ENCODE assay signal across 8 mouse cellular contexts in the genomic region with DNA sequence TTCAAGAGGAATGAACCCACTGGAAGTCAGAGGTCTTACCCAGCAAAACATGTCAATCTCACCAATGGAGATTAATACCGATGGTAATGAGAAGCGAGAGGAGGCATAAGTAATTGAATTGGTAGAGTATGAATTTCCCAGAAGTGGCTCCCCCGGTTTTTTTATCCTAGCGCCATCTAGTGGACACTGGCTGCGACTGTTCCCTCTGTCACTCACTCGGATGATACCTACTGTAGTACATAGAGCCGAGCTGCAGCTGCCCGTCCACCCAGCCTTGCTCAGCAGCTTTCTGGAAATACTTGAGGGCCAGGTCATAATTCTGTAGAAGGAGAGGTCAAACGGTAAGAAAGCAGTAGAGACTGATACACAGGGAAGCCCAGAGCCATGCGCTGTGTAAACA. TPM values are rescaled to one million over a fixed set of nuclear protein-coding genes. Genes with fewer than 3 reads are reported as not detected.
DNase-seq lines count a peak whose midpoint lies in the region; ATAC-seq and TF ChIP-seq lines count a peak whose summit lies in the region.

No protein-coding gene starts in this region.

- DNase-seq in CD4-positive, CD25-positive, alpha-beta regulatory T cell, adult 2 months (ENCODE audit: low read depth, low spot score): peak; percentile 67
- DNase-seq in embryo, embryonic 11 days: peak; percentile 66
- DNase-seq in heart, postnatal 36 days: peak; percentile 44 to 47
- DNase-seq in kidney, postnatal 4 days: peak; percentile 66 to 73
- DNase-seq in lung, adult 2 months: peak; percentile 29
- peak; percentile 44 for DNase-seq in ovary, adult 18-20 months (ENCODE audit: low spot score)
- peak; percentile 9 to 64 for DNase-seq in thymus, postnatal 10 days (ENCODE audit: low spot score in 2 of 2)

- H3K4me3 ChIP-seq in lung, adult 2 months (replicated peaks; ENCODE audit: extremely low read depth, low read depth, low read length): no peak overlapping the region

- intact Hi-C loops in heart, postnatal 36 days (cut with DNase I): no loop called here

- peak; percentile 79 for ATAC-seq in activated CD4-positive, CD25-positive, alpha-beta regulatory T cell, adult 4 months

- 28% methylated on average over 10 of the region's 10 CpGs for WGBS in lung, adult 2 months

- TF ChIP-seq POLR2A in lung, adult 2 months (IDR thresholded peaks at IDR 0.05; ENCODE audit: borderline replicate concordance, extremely low read depth, low read depth, low read length): no peak

- no peaks in the 10 kb centered on the region for H3K4me1 ChIP-seq in lung, adult 2 months (ENCODE audit: control insufficient read depth, insufficient read depth, low read length)

- TF ChIP-seq CTCF in lung, adult 2 months (IDR thresholded peaks at IDR 0.05; ENCODE audit: insufficient read depth, low read length): peak; percentile 55

RNA-seq across cellular contexts. Expression of a gene that starts 27.8 kb away (rescaled TPM):
- polyA plus RNA-seq in activated CD4-positive, CD25-positive, alpha-beta regulatory T cell, adult 4 months (2017; shearing (Covaris generic)): under 1 TPM; 0.63 to 0.93 TPM
- total RNA-seq in heart, postnatal 36 days (2021): 1 to 10 TPM; 3.7 to 3.8 TPM
- polyA plus RNA-seq in lung, adult 2 months (2012; rRNA removed): 22.2 and 23.7 TPM in 2 replicates

RNA-seq across cellular contexts. Expression of a gene that starts 33.0 kb away (rescaled TPM):
- 10 to 100 TPM; 53.1 to 54.0 TPM for polyA plus RNA-seq in activated CD4-positive, CD25-positive, alpha-beta regulatory T cell, adult 4 months (2017; shearing (Covaris generic))
- total RNA-seq in heart, postnatal 36 days (2021): 10 to 100 TPM; 63.9 to 67.0 TPM
- 61.9 and 79.7 TPM in 2 replicates for polyA plus RNA-seq in lung, adult 2 months (2012; rRNA removed)

Comparison
In these comparisons a context has a peak if more than half of its experiments do, and no peak if none do; other contexts are left out.
1. RNA of a gene that starts 27.8 kb away (polyA plus RNA-seq): 22.2 to 23.7 TPM in lung, adult 2 months; 0.63 to 0.93 TPM in activated CD4-positive, CD25-positive, alpha-beta regulatory T cell, adult 4 months; every median in the first group is over 10 times any median in the second.
2. Peak in every context shown above with its lines, with median percentiles within 50 percentile points of each other: DNase-seq.